Mouse (Mus musculus): ENCODE data around the gene Cmya5.
A peak's percentile ranks its signal among the peaks of the same experiment; 100 is the strongest.

Cmya5 gene

GRCm38 (mm10) chr13:93062860-93063636 lies 81.5 kb downstream of the Cmya5 start:
- ATAC-seq (ENCODE audit: low TSS enrichment): no peak

- no peak for ATAC-seq (ENCODE audit: low TSS enrichment)
Measured at GRCm38 (mm10) chr13:93061311-93061710, 83.2 kb downstream of the Cmya5 start.

- ATAC-seq (ENCODE audit: low TSS enrichment): no peak
Measured at GRCm38 (mm10) chr13:93060437-93060836, 84.1 kb downstream of the Cmya5 start.

- ATAC-seq (ENCODE audit: low TSS enrichment): peak; percentile 79
Measured at GRCm38 (mm10) chr13:93058551-93059011, 85.9 kb downstream of the Cmya5 start.

GRCm38 (mm10) chr13:93057492-93058260 lies 86.8 kb downstream of the Cmya5 start:
- ATAC-seq (ENCODE audit: low TSS enrichment): peak; percentile 42

GRCm38 (mm10) chr13:93056091-93056490 lies 88.4 kb downstream of the Cmya5 start:
- ATAC-seq (ENCODE audit: low TSS enrichment): 0 out of 2 replicates have a peak, but pooled peaks have one; percentile 10

- ATAC-seq (ENCODE audit: low TSS enrichment): no peak
Measured at GRCm38 (mm10) chr13:93051483-93051882, 93.0 kb downstream of the Cmya5 start.

- ATAC-seq (ENCODE audit: low TSS enrichment): no peak
Measured at GRCm38 (mm10) chr13:93041021-93041420, 103.5 kb downstream of the Cmya5 start.

- no peak for ATAC-seq (ENCODE audit: low TSS enrichment)
Measured at GRCm38 (mm10) chr13:93036218-93036617, 108.3 kb downstream of the Cmya5 start.

GRCm38 (mm10) chr13:93029337-93029736 lies 115.2 kb downstream of the Cmya5 start:
- peak; percentile 78 for ATAC-seq (ENCODE audit: low TSS enrichment)

- 0 out of 2 replicates have a peak, but pooled peaks have one; percentile 39 for ATAC-seq (ENCODE audit: low TSS enrichment)
Measured at GRCm38 (mm10) chr13:93024837-93025236, 119.7 kb downstream of the Cmya5 start.

GRCm38 (mm10) chr13:93022158-93022557 lies 122.4 kb downstream of the Cmya5 start:
- ATAC-seq (ENCODE audit: low TSS enrichment): no peak

- ATAC-seq (ENCODE audit: low TSS enrichment): peak; percentile 20; the same call in 1 of the 2 replicates
Measured at GRCm38 (mm10) chr13:93012952-93013351, 131.6 kb downstream of the Cmya5 start.

- ATAC-seq (ENCODE audit: low TSS enrichment): no peak
Measured at GRCm38 (mm10) chr13:93011315-93011714, 133.2 kb downstream of the Cmya5 start.

GRCm38 (mm10) chr13:93010524-93010923 lies 134.0 kb downstream of the Cmya5 start:
- peak; percentile 92 for ATAC-seq (ENCODE audit: low TSS enrichment)

GRCm38 (mm10) chr13:93007078-93007477 lies 137.4 kb downstream of the Cmya5 start:
- no peak for ATAC-seq (ENCODE audit: low TSS enrichment)

- ATAC-seq (ENCODE audit: low TSS enrichment): no peak
Measured at GRCm38 (mm10) chr13:93006347-93006746, 138.2 kb downstream of the Cmya5 start.

- ATAC-seq (ENCODE audit: low TSS enrichment): peak; percentile 14
Measured at GRCm38 (mm10) chr13:93004003-93004402, 140.5 kb downstream of the Cmya5 start.

- peak; percentile 47 for ATAC-seq (ENCODE audit: low TSS enrichment)
Measured at GRCm38 (mm10) chr13:93002456-93002855, 142.1 kb downstream of the Cmya5 start.

GRCm38 (mm10) chr13:93000640-93001351 lies 143.7 kb downstream of the Cmya5 start:
- ATAC-seq (ENCODE audit: low TSS enrichment): peak; percentile 76

- ATAC-seq (ENCODE audit: low TSS enrichment): peak; percentile 69
Measured at GRCm38 (mm10) chr13:92999860-93000259, 144.7 kb downstream of the Cmya5 start.

- ATAC-seq (ENCODE audit: low TSS enrichment): peak; percentile 48; the same call in 1 of the 2 replicates
Measured at GRCm38 (mm10) chr13:92994743-92995142, 149.8 kb downstream of the Cmya5 start.
